Mouse (Mus musculus) bone marrow macrophage, adult 2 months (primary cell): ENCODE results near the gene Hes7.

Experiments used
- CTCF ChIP-seq: IDR thresholded peaks from 2 replicates; pipeline ENCODE4 v1.5.1; 2012; ENCODE audit warnings: low read depth, mild to moderate bottlenecking, low read length, moderate library complexity
- POLR2A ChIP-seq: IDR thresholded peaks from 2 replicates; pipeline ENCODE4 v1.6.1; 2012; ENCODE audit warnings: mild to moderate bottlenecking, low read depth, low read length, borderline replicate concordance

DNA sequence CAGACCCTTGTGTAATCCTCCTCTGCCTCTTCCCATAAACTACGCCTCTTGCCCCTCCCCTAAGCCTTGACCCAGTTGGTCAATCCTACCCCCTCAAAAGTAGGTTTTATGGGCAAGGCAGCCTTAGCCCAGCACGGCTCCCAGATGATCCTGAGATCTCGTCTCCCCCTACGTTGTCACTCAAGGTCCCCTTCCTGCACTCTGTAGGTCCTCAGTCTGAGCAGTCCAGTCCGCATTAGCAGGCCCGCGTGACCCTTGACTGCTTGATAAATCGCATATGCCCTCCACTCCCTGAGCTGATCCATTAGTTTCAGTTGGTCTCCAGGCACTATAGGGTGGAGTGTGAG, 14.4 kb downstream of the Hes7 start:
- TF ChIP-seq CTCF (no peak), POLR2A (no peak)
